Mouse (Mus musculus) midbrain, embryonic 16.5 days (tissue): ENCODE measurements at regions not wholly inside any gene's neighbourhood (a gene's known extent, or its start where the extent isn't known, plus 50 kb on each side); places are given as distances from the start of the nearest gene placed in this dataset.

Experiments
- ATAC-seq: fragments of 200-750 bp; cut with Nextera tagmentation; 2 replicates; pipeline ENCODE4 v1.8.0; 2017; ENCODE audit warnings: moderate TSS enrichment
- H3K27ac ChIP-seq: fragments of 300-500 bp; sonication (generic); 2 replicates; pipeline ENCODE4 v1.5.1; 2014; ENCODE audit warnings: mild to moderate bottlenecking, low read length, mixed read lengths
- H3K27me3 ChIP-seq: fragments of 300-500 bp; sonication (generic); 2 replicates; pipeline ENCODE4 v1.6.1; 2014; ENCODE audit warnings: low read depth, low read length, mixed read lengths; ENCODE audit not compliant: control insufficient read depth, insufficient read depth
- H3K36me3 ChIP-seq: fragments of 300-500 bp; sonication (generic); 2 replicates; pipeline ENCODE4 v1.6.1; 2014; ENCODE audit warnings: mild to moderate bottlenecking, low read length, moderate library complexity, mixed read lengths; ENCODE audit not compliant: control insufficient read depth, insufficient read depth
- H3K4me1 ChIP-seq: fragments of 300-500 bp; sonication (generic); 2 replicates; pipeline ENCODE4 v1.6.1; 2014; ENCODE audit warnings: mild to moderate bottlenecking, low read length, mixed read lengths; ENCODE audit not compliant: control insufficient read depth, insufficient read depth
- H3K4me2 ChIP-seq: fragments of 300-500 bp; sonication (generic); 2 replicates; pipeline ENCODE4 v1.6.1; 2014; ENCODE audit warnings: mild to moderate bottlenecking, low read length, mixed read lengths
- H3K4me3 ChIP-seq: fragments of 300-500 bp; sonication (generic); 2 replicates; pipeline ENCODE4 v1.5.1; 2014; ENCODE audit warnings: low read depth, mild to moderate bottlenecking, low read length, moderate library complexity, mixed read lengths
- H3K9ac ChIP-seq: fragments of 300-500 bp; sonication (generic); 2 replicates; pipeline ENCODE4 v1.6.1; 2014; ENCODE audit warnings: low read depth, low read length, mixed read lengths
- H3K9me3 ChIP-seq: fragments of 300-500 bp; sonication (generic); replicated peaks from 2 replicates; pipeline ENCODE4 v1.6.1; 2014; ENCODE audit warnings: mild to moderate bottlenecking, low read length, mixed read lengths; ENCODE audit not compliant: control insufficient read depth, poor library complexity, severe bottlenecking
- WGBS: fragments of 180-500 bp; shearing (Covaris S2); extraction: QIAGEN DNeasy Blood & Tissue Kit; methylation state at CpG from one replicate; pipeline ENCODE4 v1.1.7; 2014; 5-methylcytosine and 5-hydroxymethylcytosine counted together

GRCm38 (mm10) chr12:10186576-10186975 is 183.2 kb upstream of the Nt5c1b start:
- no peak overlapping the region for H3K27ac ChIP-seq
- no peak overlapping the region for H3K4me3 ChIP-seq
- H3K27me3 ChIP-seq, result no peaks in the 10 kb centered on the region
- no peaks in the 10 kb centered on the region for H3K9me3 ChIP-seq
- no peaks in the 10 kb centered on the region for H3K36me3 ChIP-seq
- ATAC-seq, result no peak
- H3K4me1 ChIP-seq, result no peaks in the 10 kb centered on the region
- no peak overlapping the region for H3K9ac ChIP-seq
- no peak overlapping the region for H3K4me2 ChIP-seq

GRCm38 (mm10) chr12:10189746-10190145 is 180.0 kb upstream of the Nt5c1b start:
- Histone ChIP-seq H3K4me3 (no peak overlapping the region), H3K27ac (no peak overlapping the region), H3K27me3 (no peaks in the 10 kb centered on the region), H3K4me2 (no peak overlapping the region), H3K36me3 (no peaks in the 10 kb centered on the region), H3K9ac (no peak overlapping the region), H3K4me1 (no peaks in the 10 kb centered on the region), H3K9me3 (no peaks in the 10 kb centered on the region)
- 93% methylated on average over 2 of the region's 2 CpGs for WGBS
- ATAC-seq, result no peak

GRCm38 (mm10) chr12:10197906-10198460 is 171.8 kb upstream of the Nt5c1b start:
- WGBS, result 53% methylated on average over 3 of the region's 3 CpGs
- no peaks in the 10 kb centered on the region for H3K9me3 ChIP-seq
- H3K36me3 ChIP-seq, result no peaks in the 10 kb centered on the region
- ATAC-seq, result no peak
- H3K9ac ChIP-seq, result no peak overlapping the region
- H3K4me3 ChIP-seq, result no peak overlapping the region
- H3K4me2 ChIP-seq, result no peak overlapping the region
- no peak overlapping the region for H3K27ac ChIP-seq
- H3K27me3 ChIP-seq, result no peaks in the 10 kb centered on the region
- no peaks in the 10 kb centered on the region for H3K4me1 ChIP-seq

GRCm38 (mm10) chr12:10209841-10210240 is 159.9 kb upstream of the Nt5c1b start:
- no peaks in the 10 kb centered on the region for H3K4me1 ChIP-seq
- no peaks in the 10 kb centered on the region for H3K36me3 ChIP-seq
- no peak for ATAC-seq
- WGBS, result 90% methylated on average over 1 of the region's 1 CpGs
- H3K27ac ChIP-seq, result no peak overlapping the region
- no peaks in the 10 kb centered on the region for H3K27me3 ChIP-seq
- H3K9me3 ChIP-seq, result no peaks in the 10 kb centered on the region
- H3K4me3 ChIP-seq, result no peak overlapping the region
- H3K4me2 ChIP-seq, result no peak overlapping the region
- no peak overlapping the region for H3K9ac ChIP-seq

- Histone ChIP-seq H3K9me3 (no peaks in the 10 kb centered on the region), H3K4me1 (no peaks in the 10 kb centered on the region), H3K9ac (no peak overlapping the region), H3K4me3 (no peak overlapping the region), H3K27me3 (no peaks in the 10 kb centered on the region), H3K27ac (no peak overlapping the region), H3K4me2 (no peak overlapping the region), H3K36me3 (no peaks in the 10 kb centered on the region)
- 32% methylated on average over 4 of the region's 4 CpGs for WGBS
- 0 out of 2 replicates have a peak, but pooled peaks have one; percentile 36 for ATAC-seq
Observed at GRCm38 (mm10) chr12:10222821-10223220, 147.0 kb upstream of the Nt5c1b start.

GRCm38 (mm10) chr12:10223832-10224231 is 145.9 kb upstream of the Nt5c1b start:
- no peak overlapping the region for H3K9ac ChIP-seq
- 0 out of 2 replicates have a peak, but pooled peaks have one; percentile 54 for ATAC-seq
- H3K4me1 ChIP-seq, result no peaks in the 10 kb centered on the region
- 39% methylated on average over 4 of the region's 4 CpGs for WGBS
- no peak overlapping the region for H3K4me2 ChIP-seq
- no peaks in the 10 kb centered on the region for H3K36me3 ChIP-seq
- H3K27me3 ChIP-seq, result no peaks in the 10 kb centered on the region
- H3K4me3 ChIP-seq, result no peak overlapping the region
- H3K27ac ChIP-seq, result no peak overlapping the region
- no peaks in the 10 kb centered on the region for H3K9me3 ChIP-seq

GRCm38 (mm10) chr12:10231144-10231543 is 138.6 kb upstream of the Nt5c1b start:
- no peaks in the 10 kb centered on the region for H3K9me3 ChIP-seq
- no peak overlapping the region for H3K9ac ChIP-seq
- WGBS, result 80% methylated on average over 4 of the region's 4 CpGs
- no peaks in the 10 kb centered on the region for H3K4me1 ChIP-seq
- no peak overlapping the region for H3K4me3 ChIP-seq
- no peak overlapping the region for H3K4me2 ChIP-seq
- H3K36me3 ChIP-seq, result no peaks in the 10 kb centered on the region
- no peak overlapping the region for H3K27ac ChIP-seq
- ATAC-seq, result no peak
- H3K27me3 ChIP-seq, result no peaks in the 10 kb centered on the region

GRCm38 (mm10) chr12:10231683-10232082 is 138.1 kb upstream of the Nt5c1b start:
- Histone ChIP-seq H3K4me1 (no peaks in the 10 kb centered on the region), H3K9me3 (no peaks in the 10 kb centered on the region), H3K36me3 (no peaks in the 10 kb centered on the region), H3K9ac (no peak overlapping the region), H3K4me3 (no peak overlapping the region), H3K27ac (no peak overlapping the region), H3K27me3 (no peaks in the 10 kb centered on the region), H3K4me2 (no peak overlapping the region)
- WGBS, result 65% methylated on average over 4 of the region's 4 CpGs
- no peak for ATAC-seq

- H3K4me2 ChIP-seq, result no peak overlapping the region
- H3K9ac ChIP-seq, result no peak overlapping the region
- H3K36me3 ChIP-seq, result no peaks in the 10 kb centered on the region
- ATAC-seq, result no peak
- H3K9me3 ChIP-seq, result no peaks in the 10 kb centered on the region
- H3K27ac ChIP-seq, result no peak overlapping the region
- H3K4me1 ChIP-seq, result no peaks in the 10 kb centered on the region
- H3K27me3 ChIP-seq, result no peaks in the 10 kb centered on the region
- H3K4me3 ChIP-seq, result no peak overlapping the region
Observed at GRCm38 (mm10) chr12:10248110-10248509, 121.7 kb upstream of the Nt5c1b start.
